Mouse (Mus musculus) gastrocnemius, adult 8-10 months (tissue): Measurements from ENCODE around the gene Trpv5. TPM values are rescaled to one million over a fixed set of nuclear protein-coding genes. Genes with fewer than 3 reads are reported as not detected.

Source experiments
- DNase-seq, 2 experiments: peaks; one replicate each; pipeline ENCODE4 v3.0.0; 2022; ENCODE audit warnings: low spot score in 2 of 2
- total RNA-seq, 4 experiments: library from RNA; stranded (reverse); gene quantifications; 2 replicates each; pipeline ENCODE4 v1.2.4; 2022

Trpv5 gene
- not detected for total RNA-seq

- DNase-seq = no peak
These were observed at the start of gene Trpv5 for GRCm38 (mm10) chr6:41680669-41681068. Gene Trpv5 (minus strand): TSS chr6:41680769.

- no peak for DNase-seq
These were observed 47.5 kb upstream of the Trpv5 start for GRCm38 (mm10) chr6:41727989-41728609.

GRCm38 (mm10) chr6:41721430-41721829 is 40.9 kb upstream of the Trpv5 start:
- DNase-seq = no peak

- DNase-seq = no peak
These were observed 29.7 kb upstream of the Trpv5 start for GRCm38 (mm10) chr6:41710281-41710680.

GRCm38 (mm10) chr6:41706275-41706674 is 25.7 kb upstream of the Trpv5 start:
- DNase-seq = no peak

- DNase-seq = no peak
These were observed 23.6 kb upstream of the Trpv5 start, which contains the start of gene Kel for GRCm38 (mm10) chr6:41704123-41704522. Gene Kel (minus strand): TSS chr6:41704339.

- no peak for DNase-seq
These were observed 22.4 kb upstream of the Trpv5 start for GRCm38 (mm10) chr6:41702928-41703327.

GRCm38 (mm10) chr6:41701245-41701644 is 20.7 kb upstream of the Trpv5 start:
- no peak for DNase-seq

GRCm38 (mm10) chr6:41694407-41694806 is 13.8 kb upstream of the Trpv5 start:
- no peak for DNase-seq

GRCm38 (mm10) chr6:41692200-41692599 is 11.6 kb upstream of the Trpv5 start:
- no peak for DNase-seq

GRCm38 (mm10) chr6:41685596-41685995 is 5.0 kb upstream of the Trpv5 start:
- DNase-seq = no peak

- DNase-seq = no peak
These were observed 4.3 kb upstream of the Trpv5 start for GRCm38 (mm10) chr6:41684911-41685310.

GRCm38 (mm10) chr6:41684131-41684530 is 3.6 kb upstream of the Trpv5 start, which contains the start of gene Llcfc1:
Gene Llcfc1 (plus strand): TSS chr6:41684431.
- DNase-seq = no peak

GRCm38 (mm10) chr6:41681656-41682055 is 1.1 kb upstream of the Trpv5 start:
- no peak for DNase-seq

- no peak for DNase-seq
These were observed 4.0 kb downstream of the Trpv5 start for GRCm38 (mm10) chr6:41676530-41676929.

- no peak for DNase-seq
These were observed 18.2 kb downstream of the Trpv5 start for GRCm38 (mm10) chr6:41662320-41662719.

- DNase-seq = no peak
These were observed 22.1 kb downstream of the Trpv5 start for GRCm38 (mm10) chr6:41658487-41658886.

- DNase-seq = no peak
These were observed 25.9 kb downstream of the Trpv5 start for GRCm38 (mm10) chr6:41654648-41655047.

- DNase-seq = no peak
These were observed 27.4 kb downstream of the Trpv5 start for GRCm38 (mm10) chr6:41653173-41653572.

GRCm38 (mm10) chr6:41646672-41647071 is 33.9 kb downstream of the Trpv5 start:
- DNase-seq = no peak

GRCm38 (mm10) chr6:41646220-41646619 is 34.3 kb downstream of the Trpv5 start:
- no peak for DNase-seq

- no peak for DNase-seq
These were observed 37.3 kb downstream of the Trpv5 start for GRCm38 (mm10) chr6:41643227-41643626.

- DNase-seq = no peak
These were observed 37.8 kb downstream of the Trpv5 start for GRCm38 (mm10) chr6:41642765-41643164.
